Mouse (Mus musculus): Measurements from ENCODE around the gene Pin1. TPM values are rescaled to one million over a fixed set of nuclear protein-coding genes. Genes with fewer than 3 reads are reported as not detected.
A peak's percentile ranks its signal among the peaks of the same experiment; 100 is the strongest.
"Not testable (repeated sequence)": the region's sequence is repeated elsewhere in the genome, so short reads cannot be mapped to it uniquely, and the experiment has no call there.

Gene Pin1
- polyA plus RNA-seq, 1 experiment from 2014 or later = 48.4 TPM

GRCm38 (mm10) chr9:20685081-20685861 lies 33.4 kb downstream of the Pin1 start:
- no peak overlapping the region for H3K4me2 ChIP-seq (ENCODE audit: low read depth, low read length)
- no peak for ATAC-seq (replicated peaks; ENCODE audit: extremely low read depth, insufficient read depth, low FRiP score)
- H3K9me3 ChIP-seq (replicated peaks; ENCODE audit: control insufficient read depth, low read length) = no peaks in the 10 kb centered on the region
- H3K27ac ChIP-seq (ENCODE audit: low read length) = no peak overlapping the region
- H3K9ac ChIP-seq (ENCODE audit: low read length) = no peak overlapping the region
- H3K36me3 ChIP-seq (ENCODE audit: control insufficient read depth, insufficient read depth) = no peaks in the 10 kb centered on the region
- H3K4me3 ChIP-seq (ENCODE audit: low read length) = no peak overlapping the region
- 47% methylated on average over 16 of the region's 17 CpGs for WGBS
- H3K4me1 ChIP-seq (ENCODE audit: control insufficient read depth, insufficient read depth, low read length) = peaks cover 8% of the 10 kb centered on the region
- no peaks in the 10 kb centered on the region for H3K27me3 ChIP-seq (ENCODE audit: control insufficient read depth, insufficient read depth, low read length)

- no peak overlapping the region for H3K4me3 ChIP-seq (ENCODE audit: low read length)
- ATAC-seq (replicated peaks; ENCODE audit: extremely low read depth, insufficient read depth, low FRiP score) = no peak
- H3K4me1 ChIP-seq (ENCODE audit: control insufficient read depth, insufficient read depth, low read length) = peaks cover 8% of the 10 kb centered on the region
- no peak overlapping the region for H3K27ac ChIP-seq (ENCODE audit: low read length)
- no peak overlapping the region for H3K4me2 ChIP-seq (ENCODE audit: low read depth, low read length)
- H3K9ac ChIP-seq (ENCODE audit: low read length) = no peak overlapping the region
- H3K27me3 ChIP-seq (ENCODE audit: control insufficient read depth, insufficient read depth, low read length) = peaks cover 6% of the 10 kb centered on the region
- WGBS = 46% methylated on average over 1 of the region's 1 CpGs
- H3K9me3 ChIP-seq (replicated peaks; ENCODE audit: control insufficient read depth, low read length) = no peaks in the 10 kb centered on the region
- H3K36me3 ChIP-seq (ENCODE audit: control insufficient read depth, insufficient read depth) = no peaks in the 10 kb centered on the region
Observed at GRCm38 (mm10) chr9:20689403-20689802, 37.5 kb downstream of the Pin1 start.

GRCm38 (mm10) chr9:20689913-20690312 lies 38.0 kb downstream of the Pin1 start:
- H3K27me3 ChIP-seq (ENCODE audit: control insufficient read depth, insufficient read depth, low read length) = peaks cover 7% of the 10 kb centered on the region
- 2% methylated on average over 4 of the region's 4 CpGs for WGBS
- H3K36me3 ChIP-seq (ENCODE audit: control insufficient read depth, insufficient read depth) = no peaks in the 10 kb centered on the region
- no peak overlapping the region for H3K4me2 ChIP-seq (ENCODE audit: low read depth, low read length)
- no peak overlapping the region for H3K27ac ChIP-seq (ENCODE audit: low read length)
- peaks cover 11% of the 10 kb centered on the region for H3K4me1 ChIP-seq (ENCODE audit: control insufficient read depth, insufficient read depth, low read length)
- no peaks in the 10 kb centered on the region for H3K9me3 ChIP-seq (replicated peaks; ENCODE audit: control insufficient read depth, low read length)
- H3K9ac ChIP-seq (ENCODE audit: low read length) = no peak overlapping the region; the same call in 1 of the 2 replicates
- no peak overlapping the region for H3K4me3 ChIP-seq (ENCODE audit: low read length)
- peak; percentile 37; the same call in 1 of the 2 replicates for ATAC-seq (replicated peaks; ENCODE audit: extremely low read depth, insufficient read depth, low FRiP score)

GRCm38 (mm10) chr9:20690449-20690848 lies 38.6 kb downstream of the Pin1 start:
- WGBS = 80% methylated on average over 2 of the region's 2 CpGs
- H3K4me3 ChIP-seq (ENCODE audit: low read length); ATAC-seq (replicated peaks; ENCODE audit: extremely low read depth, insufficient read depth, low FRiP score): not testable (repeated sequence)

GRCm38 (mm10) chr9:20692863-20693262 lies 41.0 kb downstream of the Pin1 start:
- peaks cover 13% of the 10 kb centered on the region for H3K4me1 ChIP-seq (ENCODE audit: control insufficient read depth, insufficient read depth, low read length)
- H3K36me3 ChIP-seq (ENCODE audit: control insufficient read depth, insufficient read depth) = no peaks in the 10 kb centered on the region
- no peak for ATAC-seq (replicated peaks; ENCODE audit: extremely low read depth, insufficient read depth, low FRiP score)
- H3K4me3 ChIP-seq (ENCODE audit: low read length) = no peak overlapping the region
- no peak overlapping the region for H3K27ac ChIP-seq (ENCODE audit: low read length)
- WGBS = 82% methylated on average over 3 of the region's 3 CpGs
- no peak overlapping the region for H3K4me2 ChIP-seq (ENCODE audit: low read depth, low read length)
- H3K27me3 ChIP-seq (ENCODE audit: control insufficient read depth, insufficient read depth, low read length) = peaks cover 18% of the 10 kb centered on the region
- H3K9ac ChIP-seq (ENCODE audit: low read length) = no peak overlapping the region
- H3K9me3 ChIP-seq (replicated peaks; ENCODE audit: control insufficient read depth, low read length) = no peaks in the 10 kb centered on the region

More at GRCm38 (mm10) chr9:20690449-20690848, 38.6 kb downstream of the Pin1 start:
- not testable (repeated sequence) for H3K4me2 ChIP-seq (ENCODE audit: low read depth, low read length); H3K36me3 ChIP-seq (ENCODE audit: control insufficient read depth, insufficient read depth); H3K27ac ChIP-seq (ENCODE audit: low read length); H3K9me3 ChIP-seq (replicated peaks; ENCODE audit: control insufficient read depth, low read length); H3K9ac ChIP-seq (ENCODE audit: low read length)
- H3K4me1 ChIP-seq (ENCODE audit: control insufficient read depth, insufficient read depth, low read length) = peaks cover 13% of the 10 kb centered on the region
- H3K27me3 ChIP-seq (ENCODE audit: control insufficient read depth, insufficient read depth, low read length) = peaks cover 13% of the 10 kb centered on the region

- H3K36me3 ChIP-seq (ENCODE audit: control insufficient read depth, insufficient read depth) = no peaks in the 10 kb centered on the region
- WGBS = 3% methylated on average over 25 of the region's 25 CpGs
- no peak for ATAC-seq (replicated peaks; ENCODE audit: extremely low read depth, insufficient read depth, low FRiP score)
- H3K4me3 ChIP-seq (ENCODE audit: low read length) = peak overlapping the region; percentile 53
- H3K4me2 ChIP-seq (ENCODE audit: low read depth, low read length) = peak overlapping the region; percentile 74
- peaks cover 9% of the 10 kb centered on the region for H3K4me1 ChIP-seq (ENCODE audit: control insufficient read depth, insufficient read depth, low read length)
- H3K27me3 ChIP-seq (ENCODE audit: control insufficient read depth, insufficient read depth, low read length) = peaks cover 18% of the 10 kb centered on the region
- H3K9ac ChIP-seq (ENCODE audit: low read length) = peak overlapping the region; percentile 53
- H3K27ac ChIP-seq (ENCODE audit: low read length) = no peak overlapping the region
- H3K9me3 ChIP-seq (replicated peaks; ENCODE audit: control insufficient read depth, low read length) = no peaks in the 10 kb centered on the region
Observed at GRCm38 (mm10) chr9:20694721-20695235, 42.9 kb downstream of the Pin1 start.

GRCm38 (mm10) chr9:20696107-20696712 lies 44.3 kb downstream of the Pin1 start:
- ATAC-seq (replicated peaks; ENCODE audit: extremely low read depth, insufficient read depth, low FRiP score) = no peak
- Histone ChIP-seq H3K27ac (ENCODE audit: low read length) (no peak overlapping the region), H3K4me2 (ENCODE audit: low read depth, low read length) (no peak overlapping the region), H3K9me3 (replicated peaks; ENCODE audit: control insufficient read depth, low read length) (no peaks in the 10 kb centered on the region), H3K4me3 (ENCODE audit: low read length) (no peak overlapping the region), H3K9ac (ENCODE audit: low read length) (no peak overlapping the region), H3K27me3 (ENCODE audit: control insufficient read depth, insufficient read depth, low read length) (peaks cover 18% of the 10 kb centered on the region), H3K4me1 (ENCODE audit: control insufficient read depth, insufficient read depth, low read length) (peaks cover 4% of the 10 kb centered on the region; the same call in 1 of the 2 replicates), H3K36me3 (ENCODE audit: control insufficient read depth, insufficient read depth) (no peaks in the 10 kb centered on the region)
- WGBS = 60% methylated on average over 5 of the region's 5 CpGs

- no peaks in the 10 kb centered on the region for H3K36me3 ChIP-seq (ENCODE audit: control insufficient read depth, insufficient read depth)
- peaks cover 4% of the 10 kb centered on the region; the same call in 1 of the 2 replicates for H3K4me1 ChIP-seq (ENCODE audit: control insufficient read depth, insufficient read depth, low read length)
- ATAC-seq (replicated peaks; ENCODE audit: extremely low read depth, insufficient read depth, low FRiP score) = no peak
- WGBS = 37% methylated on average over 8 of the region's 8 CpGs
- no peak overlapping the region for H3K27ac ChIP-seq (ENCODE audit: low read length)
- H3K9me3 ChIP-seq (replicated peaks; ENCODE audit: control insufficient read depth, low read length) = no peaks in the 10 kb centered on the region
- no peak overlapping the region for H3K9ac ChIP-seq (ENCODE audit: low read length)
- H3K4me3 ChIP-seq (ENCODE audit: low read length) = no peak overlapping the region
- H3K27me3 ChIP-seq (ENCODE audit: control insufficient read depth, insufficient read depth, low read length) = peaks cover 18% of the 10 kb centered on the region
- H3K4me2 ChIP-seq (ENCODE audit: low read depth, low read length) = no peak overlapping the region
Observed at GRCm38 (mm10) chr9:20697466-20697865, 45.6 kb downstream of the Pin1 start.

GRCm38 (mm10) chr9:20703832-20704380 lies 52.0 kb downstream of the Pin1 start:
- no peaks in the 10 kb centered on the region for H3K27me3 ChIP-seq (ENCODE audit: control insufficient read depth, insufficient read depth, low read length)
- no peak overlapping the region for H3K4me3 ChIP-seq (ENCODE audit: low read length)
- H3K4me2 ChIP-seq (ENCODE audit: low read depth, low read length) = no peak overlapping the region
- H3K9me3 ChIP-seq (replicated peaks; ENCODE audit: control insufficient read depth, low read length) = 0 out of 2 replicates have a peak, but pooled peaks cover 3% of the 10 kb centered on the region
- H3K27ac ChIP-seq (ENCODE audit: low read length) = no peak overlapping the region
- no peak overlapping the region for H3K9ac ChIP-seq (ENCODE audit: low read length)
- no peaks in the 10 kb centered on the region for H3K36me3 ChIP-seq (ENCODE audit: control insufficient read depth, insufficient read depth)
- H3K4me1 ChIP-seq (ENCODE audit: control insufficient read depth, insufficient read depth, low read length) = no peaks in the 10 kb centered on the region
- WGBS = 61% methylated on average over 8 of the region's 8 CpGs
- no peak for ATAC-seq (replicated peaks; ENCODE audit: extremely low read depth, insufficient read depth, low FRiP score)
